Mouse (Mus musculus) lung, postnatal 14 days (tissue): Measurements from ENCODE around the gene Fastkd1.
"Not testable (repeated sequence)": the region's sequence is repeated elsewhere in the genome, so short reads cannot be mapped to it uniquely, and the experiment has no call there.

Experiments used
- DNase-seq: peaks from one replicate; pipeline ENCODE4 v3.0.0; 2021

Gene Fastkd1

DNA sequence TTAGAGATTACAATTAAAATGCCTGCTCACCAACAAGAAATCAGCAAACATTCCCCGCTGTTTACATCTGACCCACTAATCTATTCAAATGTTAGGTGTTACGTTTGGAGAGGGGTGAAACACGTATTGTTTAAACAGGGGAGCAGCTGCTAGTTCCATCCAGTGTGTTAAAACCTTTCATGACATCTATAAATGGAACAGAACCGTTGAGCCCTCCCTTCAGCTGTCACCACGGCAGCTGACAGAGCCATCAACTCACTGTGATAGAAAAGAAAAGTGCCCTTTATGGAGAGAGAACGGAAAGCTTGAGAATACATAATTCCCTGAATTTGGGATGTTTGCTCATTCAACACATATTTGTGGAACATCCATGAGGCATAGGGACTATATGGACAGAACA, 44.9 kb downstream of the Fastkd1 start:
- no peak for DNase-seq

DNA sequence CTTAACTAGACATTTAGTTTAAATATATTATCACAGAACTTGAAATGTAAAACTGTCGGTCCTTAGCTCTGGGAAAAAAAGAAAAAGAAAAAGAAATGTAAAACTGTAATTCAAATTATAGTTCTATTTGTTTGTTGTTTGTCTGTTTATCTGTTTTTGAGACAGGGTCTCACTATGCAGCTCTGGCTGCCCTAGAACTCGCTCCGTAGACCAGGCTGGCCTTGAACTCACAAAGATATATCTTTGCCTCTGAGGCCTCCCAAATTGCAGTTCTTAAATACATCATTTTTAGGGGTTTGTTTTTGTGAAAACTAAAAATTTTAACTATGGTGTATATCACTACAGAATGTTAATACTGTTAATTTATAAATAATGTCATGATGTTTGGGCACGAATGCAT, 45.7 kb downstream of the Fastkd1 start:
- DNase-seq, result no peak

DNA sequence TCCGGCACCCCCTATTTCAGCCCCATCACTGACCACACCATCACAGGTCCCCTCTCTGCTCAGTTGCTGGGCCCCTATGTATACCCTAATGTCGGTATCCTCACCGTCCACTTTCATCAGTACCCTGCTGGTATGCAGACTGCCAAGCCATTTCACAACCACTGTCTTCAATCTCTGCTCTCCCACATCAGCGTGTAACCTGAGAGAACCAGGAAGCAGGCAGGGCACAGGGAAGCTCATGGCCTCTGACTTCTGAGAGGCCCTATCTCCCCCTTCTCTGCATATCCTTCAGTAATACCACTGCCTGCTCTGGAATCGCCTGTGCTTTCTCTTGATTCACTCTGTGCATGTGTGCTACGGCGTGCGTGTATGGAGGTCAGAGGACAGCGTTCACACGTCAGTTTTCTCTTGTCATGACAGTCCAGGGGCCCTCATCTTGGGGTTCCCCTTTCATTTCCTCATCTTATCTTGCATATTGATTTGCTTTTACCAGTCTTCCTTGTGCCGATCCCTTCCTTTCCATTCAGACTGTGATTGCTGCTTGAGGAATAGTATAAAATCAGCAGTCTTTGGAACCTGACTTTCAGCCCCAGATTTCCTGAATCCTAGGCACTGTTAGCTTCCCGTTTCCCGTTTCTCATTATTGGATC, 49.4 kb downstream of the Fastkd1 start:
- no peak for DNase-seq

DNA sequence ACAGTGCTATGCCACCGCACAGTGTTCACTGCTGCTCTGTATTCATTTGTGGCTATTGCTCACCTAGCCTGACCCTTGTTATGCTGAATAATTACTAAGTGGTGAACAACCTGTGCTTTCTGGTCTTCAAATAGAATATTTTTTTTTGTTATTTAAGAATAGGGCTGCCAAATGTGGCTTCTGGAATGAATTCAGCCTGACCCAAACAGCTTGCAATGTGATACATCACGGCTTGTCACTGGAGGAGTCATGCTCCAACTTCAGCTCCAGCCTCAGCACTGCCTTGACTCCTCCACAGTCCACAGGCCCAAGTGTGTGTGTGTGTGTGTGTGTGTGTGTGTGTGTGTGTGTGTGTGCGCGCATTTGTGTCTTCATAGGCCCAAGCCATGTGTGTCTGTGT, 54.0 kb downstream of the Fastkd1 start:
- DNase-seq, result no peak

DNA sequence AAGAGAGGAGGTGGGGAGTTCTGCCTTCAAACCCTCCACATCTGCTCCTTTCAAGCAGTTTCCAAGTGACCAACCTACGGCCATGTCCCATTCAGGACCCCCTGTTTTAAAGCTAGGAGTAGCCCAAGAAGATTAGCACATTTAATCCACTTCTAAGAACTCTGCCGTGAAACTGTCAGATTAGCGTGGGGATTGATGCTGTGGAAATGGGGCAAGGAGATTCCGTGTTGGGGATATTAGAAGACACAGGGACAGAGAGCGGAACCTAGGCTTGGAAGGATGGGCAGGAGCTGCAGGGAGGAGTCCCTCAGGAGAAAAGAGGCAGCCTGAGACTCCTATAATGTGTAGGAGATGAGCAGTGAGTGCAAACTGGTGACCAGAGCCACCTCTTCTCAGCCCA, 63.6 kb downstream of the Fastkd1 start:
- no peak for DNase-seq

DNA sequence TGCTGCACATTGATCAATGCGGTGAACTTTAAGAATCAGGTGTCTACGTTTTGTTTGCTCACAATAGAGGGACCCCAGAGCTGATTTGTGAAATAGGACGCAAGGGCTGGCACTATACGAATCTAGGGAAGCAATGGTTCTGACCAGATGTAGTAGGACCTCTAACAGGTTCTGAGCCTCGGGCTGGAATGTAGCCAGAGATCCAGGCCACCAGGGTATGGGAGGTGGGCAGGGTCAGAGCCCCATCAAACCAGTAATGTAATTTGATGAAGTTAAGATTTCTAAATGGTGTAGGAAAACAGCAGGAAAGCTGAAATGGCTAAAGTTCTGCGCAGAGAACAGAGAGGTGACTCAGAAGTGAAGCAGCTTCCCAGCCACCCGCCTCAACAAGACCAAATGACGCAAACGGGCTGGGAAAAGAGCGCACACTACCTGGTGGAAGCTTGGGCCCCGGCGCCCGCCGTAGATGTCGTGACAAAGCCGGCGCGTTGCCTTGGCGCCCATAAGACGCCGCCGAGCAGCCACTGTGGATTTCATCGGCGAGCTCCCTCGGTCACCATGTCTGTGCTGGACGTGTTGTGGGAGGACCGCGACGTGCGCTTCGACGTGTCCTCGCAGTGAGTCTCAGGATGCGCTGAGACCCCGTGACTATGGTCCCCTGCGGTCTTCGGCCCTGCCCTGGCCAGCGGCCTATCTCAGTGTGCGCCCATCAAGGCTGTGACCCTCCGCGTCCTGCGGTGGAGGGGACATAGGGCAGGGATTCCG, 66.4 kb downstream of the Fastkd1 start, which contains the start of gene Bbs5:
Bbs5 (plus strand) TSS at position 446 of the 765 bp plus-strand sequence.
- peak; percentile 89 for DNase-seq

DNA sequence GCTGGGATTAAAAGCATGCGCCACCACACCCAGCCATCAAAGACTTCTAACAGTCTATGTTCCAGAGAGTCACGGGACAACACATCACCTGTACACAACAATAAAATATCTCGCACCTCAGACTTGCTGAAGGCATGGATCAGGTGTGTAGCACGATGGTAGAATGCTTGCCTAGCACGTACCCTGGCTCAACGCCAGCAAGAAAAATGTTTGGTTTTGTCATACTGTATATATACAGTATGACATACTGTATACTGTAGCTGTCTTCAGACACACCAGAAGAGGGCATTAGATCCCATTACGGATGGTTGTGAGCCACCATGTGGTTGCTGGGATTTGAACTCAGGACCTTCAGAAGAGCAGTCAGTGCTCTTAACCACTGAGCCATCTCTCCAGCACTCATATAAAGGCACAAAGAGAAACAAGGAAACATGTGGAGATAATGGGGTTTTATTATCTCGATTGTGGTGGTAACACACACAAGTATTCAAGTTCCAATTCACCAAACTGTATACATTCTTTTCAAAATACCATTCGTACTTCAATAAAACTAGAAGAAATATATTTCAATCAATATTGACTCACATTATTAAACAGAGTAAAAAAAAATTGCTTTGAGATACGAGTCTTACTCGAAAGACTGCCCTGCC, 68.2 kb downstream of the Fastkd1 start:
- DNase-seq, result no peak

DNA sequence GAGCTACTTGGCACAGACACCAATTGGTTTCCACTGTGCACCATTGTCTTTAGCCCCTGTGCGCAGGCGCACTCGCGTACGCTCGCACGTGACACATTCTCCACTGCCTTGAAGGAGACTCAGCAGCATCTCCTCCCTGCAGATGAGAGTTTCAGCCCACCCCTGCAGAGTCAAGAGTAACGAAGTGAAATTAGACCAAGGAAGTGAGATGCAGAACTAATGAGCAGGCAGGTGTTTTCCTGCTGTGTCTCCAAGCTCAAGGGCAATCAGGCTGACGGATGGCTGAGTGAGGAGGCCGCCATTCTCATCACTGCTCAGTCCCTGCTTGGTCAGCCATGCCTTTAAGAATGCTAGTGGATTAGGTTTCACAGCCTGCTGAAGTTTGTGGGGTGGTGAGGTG, 73.2 kb downstream of the Fastkd1 start:
- DNase-seq, result no peak

DNA sequence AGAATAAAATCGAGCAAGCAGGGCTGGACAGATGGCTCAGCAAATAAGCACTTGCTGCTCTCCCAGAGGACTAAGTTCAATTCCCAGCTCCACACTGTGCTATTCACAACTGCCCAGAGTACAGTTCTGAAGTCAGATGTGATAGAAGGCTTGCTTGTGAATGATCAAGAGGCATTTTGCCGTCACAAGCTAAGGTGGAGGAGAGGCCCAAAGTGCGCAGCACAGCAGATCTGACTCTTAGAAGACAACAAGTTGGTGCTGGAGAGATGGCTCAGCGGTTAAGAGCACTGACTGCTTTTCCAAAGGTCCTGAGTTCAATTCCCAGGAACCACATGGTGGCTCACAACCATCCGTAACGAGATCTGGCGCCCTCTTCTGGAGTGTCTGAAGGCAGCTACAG, 75.3 kb downstream of the Fastkd1 start:
- not testable (repeated sequence) for DNase-seq
